8 mouse cellular contexts compared by ENCODE assay signal in the genomic region with DNA sequence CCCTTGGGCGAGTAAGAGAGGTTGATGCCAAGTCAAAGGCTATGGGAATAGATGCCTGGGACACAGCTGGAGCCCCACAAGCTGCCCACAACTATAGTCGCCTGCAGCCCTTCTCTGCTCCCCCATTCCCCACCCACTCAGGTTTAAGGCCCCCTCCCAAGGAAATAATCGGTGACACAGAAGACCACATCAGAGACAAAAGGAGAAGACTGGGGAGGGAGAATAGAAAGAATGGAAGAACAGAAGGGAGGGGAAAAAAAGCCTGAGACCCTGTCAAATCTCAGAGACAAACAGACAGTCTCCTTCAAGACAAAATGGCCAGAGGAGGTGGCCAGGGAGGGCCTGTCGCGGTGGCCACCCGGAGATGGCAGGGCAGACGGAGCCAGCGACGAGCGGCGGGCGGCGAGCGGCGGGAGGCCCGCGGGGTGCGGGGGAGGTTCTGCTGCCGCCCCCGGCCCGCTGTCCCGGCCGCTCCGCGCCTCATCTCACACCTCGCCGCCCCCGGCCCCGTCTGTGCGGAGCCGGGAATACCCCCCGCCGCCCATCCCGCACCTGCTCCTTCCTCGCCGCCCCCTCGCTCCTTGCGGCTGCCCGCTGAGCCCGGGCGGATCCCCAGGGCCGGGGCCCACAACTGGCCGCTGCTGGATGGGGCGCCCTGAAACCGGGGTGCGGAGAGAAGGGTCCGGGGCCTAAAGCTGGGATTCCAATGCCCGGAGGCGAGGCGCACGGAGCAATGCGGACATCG. TPM values are rescaled to one million over a fixed set of nuclear protein-coding genes. Genes with fewer than 3 reads are reported as not detected.
A peak's percentile ranks its signal among the peaks of the same experiment; 100 is the strongest.
DNase-seq lines count a peak whose midpoint lies in the region; ATAC-seq and TF ChIP-seq lines count a peak whose summit lies in the region.

No protein-coding gene starts in this region.

- ATAC-seq in heart, embryonic 14.5 days (ENCODE audit: insufficient number of reproducible peaks, insufficient read depth, low FRiP score, low read depth): no peak; the same call in 1 of the 2 replicates
- ATAC-seq in embryonic facial prominence, embryonic 11.5 days (replicated peaks; ENCODE audit: insufficient number of reproducible peaks, low FRiP score, low TSS enrichment, low read depth): no peak
- ATAC-seq in intestine, embryonic 15.5 days: peak; percentile 2; the same call in 1 of the 2 replicates
- no peak for ATAC-seq in midbrain, postnatal 0 days (ENCODE audit: low FRiP score)

- intact Hi-C loops in heart, postnatal 36 days (cut with DNase I): no loop called here

- H3K9me3 ChIP-seq in heart, embryonic 14.5 days (ENCODE audit: control insufficient read depth, low read length): no peaks in the 10 kb centered on the region
- no peaks in the 10 kb centered on the region for H3K9me3 ChIP-seq in embryonic facial prominence, embryonic 11.5 days (replicated peaks; ENCODE audit: control insufficient read depth, low read length)
- no peaks in the 10 kb centered on the region for H3K9me3 ChIP-seq in intestine, embryonic 15.5 days
- H3K9me3 ChIP-seq in midbrain, postnatal 0 days (ENCODE audit: low read length): no peaks in the 10 kb centered on the region

- WGBS in heart, embryonic 14.5 days: 4% methylated on average over 45 of the region's 53 CpGs
- WGBS in embryonic facial prominence, embryonic 11.5 days: 2% methylated on average over 39 of the region's 53 CpGs
- WGBS in intestine, embryonic 15.5 days: 3% methylated on average over 51 of the region's 53 CpGs
- 4% methylated on average over 29 of the region's 53 CpGs for WGBS in midbrain, postnatal 0 days

- H3K4me3 ChIP-seq in heart, embryonic 14.5 days (ENCODE audit: control insufficient read depth in 1 of 2, insufficient read depth in 1 of 2, low read depth in 1 of 2, low read length in 2 of 2): peak overlapping the region; percentile 31 to 41
- H3K4me3 ChIP-seq in embryonic facial prominence, embryonic 11.5 days (ENCODE audit: low read depth, low read length): peak overlapping the region; percentile 36
- peak overlapping the region; percentile 44 for H3K4me3 ChIP-seq in intestine, embryonic 15.5 days (replicated peaks)
- peak overlapping the region; percentile 43 for H3K4me3 ChIP-seq in midbrain, postnatal 0 days (ENCODE audit: low read depth, low read length)

- peaks cover 16 to 31% of the 10 kb centered on the region in 2 experiments for H3K4me1 ChIP-seq in heart, embryonic 14.5 days (ENCODE audit: control insufficient read depth in 2 of 2, insufficient read depth in 2 of 2, low read length in 2 of 2)
- H3K4me1 ChIP-seq in embryonic facial prominence, embryonic 11.5 days (ENCODE audit: control insufficient read depth, insufficient read depth, low read length): peaks cover 4% of the 10 kb centered on the region
- peaks cover 31% of the 10 kb centered on the region for H3K4me1 ChIP-seq in intestine, embryonic 15.5 days (replicated peaks)
- peaks cover 4% of the 10 kb centered on the region; the same call in 1 of the 2 replicates for H3K4me1 ChIP-seq in midbrain, postnatal 0 days (ENCODE audit: insufficient read depth, low read length)

- no peak for DNase-seq in heart, postnatal 36 days
- DNase-seq in embryonic facial prominence, embryonic 11.5 days (ENCODE audit: low spot score): no peak
- no peak for DNase-seq in midbrain, postnatal 0 days (ENCODE audit: low spot score)
- no peak for DNase-seq in urinary bladder, postnatal 14 days (ENCODE audit: low spot score)
- no peak for DNase-seq in urinary bladder, adult 2 months (ENCODE audit: low spot score)
- no peak for DNase-seq in gastrocnemius, adult 8-10 months (ENCODE audit: low spot score in 2 of 2)

- H3K27me3 ChIP-seq in heart, embryonic 14.5 days (ENCODE audit: control insufficient read depth, insufficient read depth, low read length): peaks cover 95% of the 10 kb centered on the region
- peaks cover 81% of the 10 kb centered on the region for H3K27me3 ChIP-seq in embryonic facial prominence, embryonic 11.5 days (ENCODE audit: control insufficient read depth, insufficient read depth, low read length)
- peaks cover 95% of the 10 kb centered on the region for H3K27me3 ChIP-seq in intestine, embryonic 15.5 days (replicated peaks)
- H3K27me3 ChIP-seq in midbrain, postnatal 0 days (ENCODE audit: insufficient read depth, low read length): peaks cover 54% of the 10 kb centered on the region

- peak overlapping the region; percentile 75 for H3K4me2 ChIP-seq in heart, embryonic 14.5 days (ENCODE audit: low read length)
- H3K4me2 ChIP-seq in embryonic facial prominence, embryonic 11.5 days (ENCODE audit: low read depth, low read length): peak overlapping the region; percentile 55
- H3K4me2 ChIP-seq in intestine, embryonic 15.5 days (replicated peaks): peak overlapping the region; percentile 89
- H3K4me2 ChIP-seq in midbrain, postnatal 0 days (ENCODE audit: low read depth, low read length, poor library complexity, severe bottlenecking): peak overlapping the region; percentile 63

- H3K36me3 ChIP-seq in heart, embryonic 14.5 days (ENCODE audit: control insufficient read depth, insufficient read depth, low read length): no peaks in the 10 kb centered on the region
- no peaks in the 10 kb centered on the region for H3K36me3 ChIP-seq in embryonic facial prominence, embryonic 11.5 days (replicated peaks; ENCODE audit: control insufficient read depth, insufficient read depth, low read depth, low read length)
- H3K36me3 ChIP-seq in intestine, embryonic 15.5 days: no peaks in the 10 kb centered on the region
- no peaks in the 10 kb centered on the region for H3K36me3 ChIP-seq in midbrain, postnatal 0 days (ENCODE audit: insufficient read depth, low read length)

- H3K9ac ChIP-seq in heart, embryonic 14.5 days (ENCODE audit: low read length): 0 out of 2 replicates have a peak overlapping the region, but pooled peaks have one; percentile 21
- H3K9ac ChIP-seq in embryonic facial prominence, embryonic 11.5 days (replicated peaks; ENCODE audit: low read length): no peak overlapping the region; the same call in 1 of the 2 replicates
- peak overlapping the region; percentile 49 for H3K9ac ChIP-seq in intestine, embryonic 15.5 days
- peak overlapping the region; percentile 62 for H3K9ac ChIP-seq in midbrain, postnatal 0 days (replicated peaks; ENCODE audit: low read length, poor library complexity, severe bottlenecking)

- H3K27ac ChIP-seq in heart, embryonic 14.5 days (replicated peaks in 1 of 2; ENCODE audit: control insufficient read depth in 1 of 2, insufficient read depth in 1 of 2, low read depth in 2 of 2, low read length in 2 of 2): no peak overlapping the region
- no peak overlapping the region for H3K27ac ChIP-seq in embryonic facial prominence, embryonic 11.5 days (replicated peaks; ENCODE audit: low read depth, low read length)
- no peak overlapping the region for H3K27ac ChIP-seq in intestine, embryonic 15.5 days
- no peak overlapping the region for H3K27ac ChIP-seq in midbrain, postnatal 0 days (ENCODE audit: low read depth, low read length)

- no peak for TF ChIP-seq CTCF in midbrain, postnatal 0 days (IDR thresholded peaks at IDR 0.05)

RNA-seq across cellular contexts. Expression of a gene that starts 13.7 kb away (rescaled TPM):
- polyA plus RNA-seq in heart, embryonic 14.5 days (2014; fragmentation: Nextera tagmentation; extraction: Ambion mirVana): not detected in 2 replicates
- not detected for total RNA-seq in heart, postnatal 36 days (2021)
- not detected in 2 replicates for polyA plus RNA-seq in embryonic facial prominence, embryonic 11.5 days (2014; fragmentation: Nextera tagmentation; extraction: Ambion mirVana)
- not detected in 2 replicates for polyA plus RNA-seq in intestine, embryonic 15.5 days (2015; fragmentation: Nextera tagmentation; extraction: Ambion mirVana)
- total RNA-seq in midbrain, postnatal 0 days (2014; rRNA removed): not detected in 2 replicates
- polyA plus RNA-seq in midbrain, postnatal 0 days (2015; fragmentation: Nextera tagmentation; extraction: Ambion mirVana): not detected in 2 replicates
- polyA plus RNA-seq in urinary bladder, adult 2 months (2012; rRNA removed): not detected in 2 replicates
- total RNA-seq in gastrocnemius, adult 8-10 months (2022): not detected

RNA-seq across cellular contexts. Expression of a gene that starts 15.6 kb away (rescaled TPM):
- polyA plus RNA-seq in heart, embryonic 14.5 days (2014; fragmentation: Nextera tagmentation; extraction: Ambion mirVana): 0.26 and 0.43 TPM in 2 replicates
- not detected for total RNA-seq in heart, postnatal 36 days (2021)
- 0.46 and 0.59 TPM in 2 replicates for polyA plus RNA-seq in embryonic facial prominence, embryonic 11.5 days (2014; fragmentation: Nextera tagmentation; extraction: Ambion mirVana)
- polyA plus RNA-seq in intestine, embryonic 15.5 days (2015; fragmentation: Nextera tagmentation; extraction: Ambion mirVana): 0.26 and 0.34 TPM in 2 replicates
- total RNA-seq in midbrain, postnatal 0 days (2014; rRNA removed): 19.3 and 24.1 TPM in 2 replicates
- polyA plus RNA-seq in midbrain, postnatal 0 days (2015; fragmentation: Nextera tagmentation; extraction: Ambion mirVana): 14.0 and 20.6 TPM in 2 replicates
- 0.04 TPM in 1 of 2 replicates, not detected in the other for polyA plus RNA-seq in urinary bladder, adult 2 months (2012; rRNA removed)
- under 1 TPM in 2 of 4 experiments, not detected in 2; 0.18 to 0.24 TPM for total RNA-seq in gastrocnemius, adult 8-10 months (2022)

RNA-seq across cellular contexts. Expression of a gene that starts 24.1 kb away (rescaled TPM):
- polyA plus RNA-seq in heart, embryonic 14.5 days (2014; fragmentation: Nextera tagmentation; extraction: Ambion mirVana): 7.0 and 9.3 TPM in 2 replicates
- 100 to 1,000 TPM; 249 to 297 TPM for total RNA-seq in heart, postnatal 36 days (2021)
- not detected in 2 replicates for polyA plus RNA-seq in embryonic facial prominence, embryonic 11.5 days (2014; fragmentation: Nextera tagmentation; extraction: Ambion mirVana)
- polyA plus RNA-seq in intestine, embryonic 15.5 days (2015; fragmentation: Nextera tagmentation; extraction: Ambion mirVana): not detected in 2 replicates
- total RNA-seq in midbrain, postnatal 0 days (2014; rRNA removed): 0.33 TPM in 1 of 2 replicates, not detected in the other
- not detected in 2 replicates for polyA plus RNA-seq in midbrain, postnatal 0 days (2015; fragmentation: Nextera tagmentation; extraction: Ambion mirVana)
- polyA plus RNA-seq in urinary bladder, adult 2 months (2012; rRNA removed): not detected in 2 replicates
- 100 to 1,000 TPM; 420 to 527 (median 441) TPM for total RNA-seq in gastrocnemius, adult 8-10 months (2022)

RNA-seq across cellular contexts. Expression of a gene that starts 37.8 kb away (rescaled TPM):
- polyA plus RNA-seq in heart, embryonic 14.5 days (2014; fragmentation: Nextera tagmentation; extraction: Ambion mirVana): 13.3 and 14.3 TPM in 2 replicates
- 10 to 100 TPM; 14.5 to 15.6 TPM for total RNA-seq in heart, postnatal 36 days (2021)
- 21.3 and 23.5 TPM in 2 replicates for polyA plus RNA-seq in embryonic facial prominence, embryonic 11.5 days (2014; fragmentation: Nextera tagmentation; extraction: Ambion mirVana)
- 24.2 and 25.2 TPM in 2 replicates for polyA plus RNA-seq in intestine, embryonic 15.5 days (2015; fragmentation: Nextera tagmentation; extraction: Ambion mirVana)
- total RNA-seq in midbrain, postnatal 0 days (2014; rRNA removed): 39.5 and 44.8 TPM in 2 replicates
- polyA plus RNA-seq in midbrain, postnatal 0 days (2015; fragmentation: Nextera tagmentation; extraction: Ambion mirVana): 6.7 and 7.8 TPM in 2 replicates
- polyA plus RNA-seq in urinary bladder, adult 2 months (2012; rRNA removed): 14.6 and 14.8 TPM in 2 replicates
- total RNA-seq in gastrocnemius, adult 8-10 months (2022): 10 to 100 TPM; 25.5 to 30.8 (median 27.9) TPM

RNA-seq across cellular contexts. Expression of a gene that starts 43.7 kb away (rescaled TPM):
- polyA plus RNA-seq in heart, embryonic 14.5 days (2014; fragmentation: Nextera tagmentation; extraction: Ambion mirVana): 6.5 and 7.2 TPM in 2 replicates
- total RNA-seq in heart, postnatal 36 days (2021): 10 to 100 TPM; 11.0 to 12.1 TPM
- 6.6 and 6.7 TPM in 2 replicates for polyA plus RNA-seq in embryonic facial prominence, embryonic 11.5 days (2014; fragmentation: Nextera tagmentation; extraction: Ambion mirVana)
- polyA plus RNA-seq in intestine, embryonic 15.5 days (2015; fragmentation: Nextera tagmentation; extraction: Ambion mirVana): 12.8 and 15.1 TPM in 2 replicates
- 43.8 and 44.9 TPM in 2 replicates for total RNA-seq in midbrain, postnatal 0 days (2014; rRNA removed)
- polyA plus RNA-seq in midbrain, postnatal 0 days (2015; fragmentation: Nextera tagmentation; extraction: Ambion mirVana): 32.3 and 33.0 TPM in 2 replicates
- 19.4 and 21.3 TPM in 2 replicates for polyA plus RNA-seq in urinary bladder, adult 2 months (2012; rRNA removed)
- total RNA-seq in gastrocnemius, adult 8-10 months (2022): 1 to 10 TPM; 6.1 to 7.9 (median 6.7) TPM
